Mouse (Mus musculus) forebrain, embryonic 13.5 days (tissue): ENCODE results near the gene Med14. TPM values are rescaled to one million over a fixed set of nuclear protein-coding genes. Genes with fewer than 3 reads are reported as not detected.

Experiments
- ATAC-seq: fragments of 200-750 bp; cut with Nextera tagmentation; 2 replicates; pipeline ENCODE4 v1.8.0; 2017
- H3K27ac ChIP-seq: fragments of 300-500 bp; sonication (generic); 2 replicates; pipeline ENCODE4 v1.5.1; 2015; ENCODE audit warnings: inconsistent platforms, mild to moderate bottlenecking, moderate library complexity
- H3K27me3 ChIP-seq: fragments of 300-500 bp; sonication (generic); 2 replicates; pipeline ENCODE4 v1.6.1; 2015; ENCODE audit warnings: mild to moderate bottlenecking, inconsistent platforms
- H3K36me3 ChIP-seq: fragments of 300-500 bp; sonication (generic); 2 replicates; pipeline ENCODE4 v1.6.1; 2015; ENCODE audit warnings: mild to moderate bottlenecking, inconsistent platforms; ENCODE audit not compliant: poor library complexity, severe bottlenecking
- H3K4me1 ChIP-seq: fragments of 300-500 bp; sonication (generic); 2 replicates; pipeline ENCODE4 v1.6.1; 2015; ENCODE audit warnings: inconsistent platforms
- H3K4me2 ChIP-seq: fragments of 300-500 bp; sonication (generic); 2 replicates; pipeline ENCODE4 v1.6.1; 2015; ENCODE audit warnings: inconsistent platforms, mild to moderate bottlenecking, moderate library complexity
- H3K4me3 ChIP-seq: fragments of 300-500 bp; sonication (generic); 2 replicates; pipeline ENCODE4 v1.5.1; 2015; ENCODE audit warnings: mild to moderate bottlenecking, inconsistent platforms
- H3K9ac ChIP-seq: fragments of 300-500 bp; sonication (generic); 2 replicates; pipeline ENCODE4 v1.6.1; 2015; ENCODE audit warnings: mild to moderate bottlenecking, inconsistent platforms
- H3K9me3 ChIP-seq: fragments of 300-500 bp; sonication (generic); replicated peaks from 2 replicates; pipeline ENCODE4 v1.6.1; 2016; ENCODE audit warnings: inconsistent platforms
- WGBS: fragments of 180-500 bp; shearing (Covaris S2); methylation state at CpG from one replicate; pipeline ENCODE4 v1.1.7; 2015; 5-methylcytosine and 5-hydroxymethylcytosine counted together
- polyA plus RNA-seq: library from polyadenylated mRNA; unstranded; fragments of >200 nt; fragmentation: Nextera tagmentation; extraction: Ambion mirVana; gene quantifications from 2 replicates; pipeline ENCODE4 v1.2.1, GENCODE M21; 2015

The Med14 gene
- polyA plus RNA-seq, 1 experiment from 2014 or later, result 13.6 TPM

DNA sequence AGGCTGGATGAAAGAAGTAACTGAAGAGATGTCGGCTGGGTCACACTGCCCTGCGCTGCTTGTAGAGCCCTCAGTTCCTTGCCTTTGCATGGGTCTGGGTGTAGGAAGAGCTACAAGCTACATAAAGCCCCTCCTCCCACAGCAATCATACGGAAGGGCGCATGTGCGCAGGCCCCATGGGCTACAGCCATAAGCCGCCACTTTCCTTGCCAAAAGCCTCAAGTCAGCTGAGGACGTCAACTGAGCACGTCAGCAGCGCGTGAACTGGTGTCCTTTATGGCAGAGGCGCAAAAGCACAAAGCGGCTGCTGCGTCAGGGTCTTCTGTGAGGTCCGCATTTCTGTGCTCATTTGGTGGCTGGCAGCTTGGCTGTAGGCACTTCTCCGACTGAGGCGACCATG lies 110.0 kb downstream of the Med14 start:
- H3K4me2 ChIP-seq, result no peak overlapping the region
- ATAC-seq, result no peak
- H3K9me3 ChIP-seq, result no peaks in the 10 kb centered on the region
- no peaks in the 10 kb centered on the region for H3K4me1 ChIP-seq
- peaks cover 44% of the 10 kb centered on the region for H3K36me3 ChIP-seq
- 91% methylated on average over 16 of the region's 16 CpGs for WGBS
- no peak overlapping the region for H3K4me3 ChIP-seq
- no peak overlapping the region for H3K27ac ChIP-seq
- H3K27me3 ChIP-seq, result no peaks in the 10 kb centered on the region
- no peak overlapping the region for H3K9ac ChIP-seq

DNA sequence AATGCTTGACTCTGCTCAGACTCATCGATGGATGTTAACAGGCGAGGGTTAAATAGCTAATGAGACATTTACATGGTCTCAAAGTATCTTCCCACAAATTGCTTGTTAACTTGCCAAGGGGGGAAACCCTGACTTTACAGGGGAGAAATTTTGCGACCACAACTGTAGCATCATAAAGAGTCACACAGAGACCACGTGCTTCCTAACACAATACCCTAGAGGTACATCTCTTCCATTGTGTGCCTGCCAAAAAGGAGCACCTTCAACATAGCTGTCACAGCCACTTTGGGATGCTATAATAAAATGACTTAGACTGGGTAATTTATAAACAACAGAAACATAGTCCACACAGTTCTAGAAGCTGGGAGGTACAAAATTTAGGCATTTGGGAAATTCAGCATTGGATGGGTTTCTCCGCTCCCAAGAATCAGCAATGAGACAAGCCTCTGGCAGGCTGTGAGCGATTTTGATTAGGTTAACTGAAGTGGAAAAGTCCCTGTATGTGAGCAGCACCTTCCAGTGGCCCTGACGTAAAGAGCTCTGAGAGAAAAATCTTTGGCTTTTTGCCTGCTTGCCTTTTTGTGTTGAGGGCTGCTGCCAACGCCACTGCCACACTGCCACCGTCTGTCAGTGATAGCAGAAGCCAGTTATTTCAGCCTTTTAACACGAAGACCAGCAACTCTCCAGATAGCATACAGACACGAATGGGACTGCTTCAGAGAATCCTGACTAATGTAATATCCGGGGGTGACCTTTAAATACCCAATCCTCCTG lies 116.2 kb downstream of the Med14 start:
- no peak overlapping the region for H3K9ac ChIP-seq
- peak; percentile 51; the same call in 1 of the 2 replicates for ATAC-seq
- H3K4me1 ChIP-seq, result peaks cover 7% of the 10 kb centered on the region; the same call in 1 of the 2 replicates
- H3K4me2 ChIP-seq, result no peak overlapping the region
- WGBS, result 46% methylated on average over 12 of the region's 12 CpGs
- no peaks in the 10 kb centered on the region for H3K9me3 ChIP-seq
- no peak overlapping the region for H3K4me3 ChIP-seq
- no peak overlapping the region for H3K27ac ChIP-seq
- H3K27me3 ChIP-seq, result no peaks in the 10 kb centered on the region
- 0 out of 2 replicates have a peak, but pooled peaks cover 3% of the 10 kb centered on the region for H3K36me3 ChIP-seq

DNA sequence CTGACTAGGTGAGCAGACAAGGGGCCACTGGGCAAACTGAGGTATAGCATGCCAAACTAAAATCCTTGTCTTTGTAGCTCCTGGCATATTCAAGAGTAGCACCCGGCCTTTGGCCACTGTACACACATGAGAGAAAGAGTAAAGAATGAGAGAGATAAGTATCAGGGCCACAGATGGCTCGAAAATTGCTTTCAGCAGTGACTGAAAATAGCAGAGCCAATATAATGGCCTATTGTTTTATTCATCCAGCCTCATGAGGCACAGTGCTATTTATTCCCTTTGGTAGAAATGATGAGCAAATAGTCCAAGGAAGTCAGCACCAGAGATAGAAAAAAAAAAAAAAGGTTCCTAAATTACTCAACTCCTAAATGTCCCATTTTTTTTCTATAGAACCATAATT lies 116.9 kb downstream of the Med14 start:
- Histone ChIP-seq H3K36me3 (0 out of 2 replicates have a peak, but pooled peaks cover 3% of the 10 kb centered on the region), H3K4me1 (peaks cover 7% of the 10 kb centered on the region; the same call in 1 of the 2 replicates), H3K4me2 (no peak overlapping the region), H3K4me3 (no peak overlapping the region), H3K9ac (no peak overlapping the region), H3K9me3 (no peaks in the 10 kb centered on the region), H3K27ac (no peak overlapping the region), H3K27me3 (no peaks in the 10 kb centered on the region)
- ATAC-seq, result no peak
- WGBS, result 45% methylated on average over 2 of the region's 2 CpGs

Other genes starting within 250 kb of the Med14 start
- gene Atp6ap2, start 174.3 kb downstream of the Med14 start, polyA plus RNA-seq, result 117 and 123 TPM in 2 replicates
- gene 1810030O07Rik, start 88.4 kb downstream of the Med14 start, polyA plus RNA-seq, result 27.3 and 31.5 TPM in 2 replicates